Mouse (Mus musculus) hindbrain, embryonic 14.5 days (tissue): ENCODE measurements around the gene Uroc1. TPM values are rescaled to one million over a fixed set of nuclear protein-coding genes. Genes with fewer than 3 reads are reported as not detected.

ENCODE experiments used
- ATAC-seq: fragments of 200-750 bp; cut with Nextera tagmentation; 2 replicates; pipeline ENCODE4 v1.8.0; 2017; ENCODE audit warnings: moderate number of reproducible peaks, mild to moderate bottlenecking, moderate TSS enrichment, moderate library complexity; ENCODE audit not compliant: low FRiP score
- DNase-seq: peaks from one replicate; pipeline ENCODE4 v3.0.0-alpha.2; 2015; ENCODE audit warnings: low spot score
- H3K27ac ChIP-seq: fragments of 300-500 bp; sonication (generic); 2 replicates; pipeline ENCODE4 v1.5.1; 2014; ENCODE audit warnings: mild to moderate bottlenecking, moderate library complexity
- H3K27me3 ChIP-seq: fragments of 300-500 bp; sonication (generic); 2 replicates; pipeline ENCODE4 v1.6.1; 2014; ENCODE audit warnings: mild to moderate bottlenecking, low read length, mixed read lengths; ENCODE audit not compliant: control insufficient read depth, insufficient read depth
- H3K36me3 ChIP-seq: fragments of 300-500 bp; sonication (generic); replicated peaks from 2 replicates; pipeline ENCODE4 v1.6.1; 2014; ENCODE audit not compliant: control insufficient read depth, insufficient read depth
- H3K4me1 ChIP-seq: fragments of 300-500 bp; sonication (generic); replicated peaks from 2 replicates; pipeline ENCODE4 v1.6.1; 2014; ENCODE audit warnings: antibody characterized with exemption, low read length, mixed read lengths; ENCODE audit not compliant: control insufficient read depth, insufficient read depth
- H3K4me2 ChIP-seq: fragments of 300-500 bp; sonication (generic); replicated peaks from 2 replicates; pipeline ENCODE4 v1.6.1; 2014; ENCODE audit warnings: mild to moderate bottlenecking, moderate library complexity
- H3K4me3 ChIP-seq: fragments of 300-500 bp; sonication (generic); replicated peaks from 2 replicates; pipeline ENCODE4 v1.5.1; 2014; ENCODE audit warnings: mild to moderate bottlenecking, low read length
- H3K9ac ChIP-seq: fragments of 300-500 bp; sonication (generic); 2 replicates; pipeline ENCODE4 v1.6.1; 2014
- H3K9me3 ChIP-seq: fragments of 300-500 bp; sonication (generic); 2 replicates; pipeline ENCODE4 v1.6.1; 2016; ENCODE audit warnings: low read length; ENCODE audit not compliant: control insufficient read depth
- WGBS: fragments of 180-500 bp; shearing (Covaris S2); extraction: QIAGEN DNeasy Blood & Tissue Kit; methylation state at CpG from one replicate; pipeline ENCODE4 v1.1.7; 2014; 5-methylcytosine and 5-hydroxymethylcytosine counted together
- polyA plus RNA-seq: library from polyadenylated mRNA; unstranded; fragments of >200 nt; fragmentation: Nextera tagmentation; extraction: Ambion mirVana; gene quantifications from 2 replicates; pipeline ENCODE4 v1.2.1, GENCODE M21; 2014

The Uroc1 gene
- polyA plus RNA-seq, 1 experiment from 2014 or later = not detected

DNA sequence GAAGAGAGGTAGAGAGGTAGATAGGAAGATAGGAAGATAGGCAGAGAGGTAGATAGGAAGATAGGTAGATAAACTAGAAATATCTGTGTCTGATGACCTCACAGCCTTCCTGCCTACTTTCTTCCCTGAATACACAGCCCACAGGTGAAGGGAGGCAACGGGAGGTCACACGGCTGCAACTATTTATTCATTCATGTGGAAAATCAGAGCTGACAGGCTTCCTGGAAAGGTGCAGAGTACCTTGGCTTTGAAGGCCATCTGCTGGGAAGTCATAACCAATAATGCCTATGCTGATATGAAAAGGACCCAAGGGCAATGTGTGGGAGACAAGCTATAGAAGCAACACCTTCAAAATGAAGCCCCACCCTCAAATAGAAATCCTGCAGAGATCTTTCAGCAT is 9.3 kb downstream of the Uroc1 start:
- Histone ChIP-seq H3K36me3 (no peaks in the 10 kb centered on the region), H3K27ac (no peak overlapping the region), H3K4me3 (no peak overlapping the region), H3K4me2 (no peak overlapping the region), H3K9me3 (no peaks in the 10 kb centered on the region), H3K27me3 (no peaks in the 10 kb centered on the region), H3K9ac (no peak overlapping the region), H3K4me1 (no peaks in the 10 kb centered on the region)
- ATAC-seq = no peak
- 81% methylated on average over 2 of the region's 2 CpGs for WGBS
- DNase-seq = no peak

- no peak overlapping the region for H3K9ac ChIP-seq
- no peaks in the 10 kb centered on the region for H3K9me3 ChIP-seq
- no peak overlapping the region for H3K4me3 ChIP-seq
- H3K4me1 ChIP-seq = no peaks in the 10 kb centered on the region
- H3K36me3 ChIP-seq = no peaks in the 10 kb centered on the region
- DNase-seq (no peak), ATAC-seq (no peak)
- no peaks in the 10 kb centered on the region for H3K27me3 ChIP-seq
- WGBS = 83% methylated on average over 4 of the region's 4 CpGs
- no peak overlapping the region for H3K4me2 ChIP-seq
- H3K27ac ChIP-seq = no peak overlapping the region
Observed at GRCm38 (mm10) chr6:90347183-90347582, 14.1 kb downstream of the Uroc1 start.

GRCm38 (mm10) chr6:90348500-90348899 is 15.4 kb downstream of the Uroc1 start:
- no peak for ATAC-seq
- Histone ChIP-seq H3K4me3 (no peak overlapping the region), H3K4me1 (no peaks in the 10 kb centered on the region), H3K27me3 (no peaks in the 10 kb centered on the region), H3K9me3 (no peaks in the 10 kb centered on the region), H3K4me2 (no peak overlapping the region), H3K27ac (no peak overlapping the region), H3K36me3 (no peaks in the 10 kb centered on the region), H3K9ac (no peak overlapping the region)
- no peak for DNase-seq
- WGBS = 77% methylated on average over 4 of the region's 4 CpGs

DNA sequence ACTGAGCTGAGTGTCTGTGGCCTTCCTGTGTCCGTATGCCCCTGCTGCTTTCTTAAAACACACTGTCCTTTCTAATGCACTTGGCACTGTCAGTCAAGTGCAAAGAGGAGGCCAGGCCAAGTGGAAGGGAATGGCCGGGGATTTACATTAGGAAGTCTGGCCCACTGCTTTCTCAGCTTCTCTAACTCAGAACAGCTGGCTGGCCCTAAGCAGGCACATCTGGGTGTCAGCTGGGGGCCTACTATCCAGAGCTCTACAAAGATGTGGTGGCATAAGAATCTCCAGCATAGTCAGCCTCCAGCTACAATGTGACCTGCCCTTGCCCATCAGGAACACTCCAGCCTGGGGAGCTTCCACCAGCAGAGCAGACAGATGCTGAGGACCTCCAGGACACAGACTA is 16.9 kb downstream of the Uroc1 start:
- ATAC-seq (no peak), DNase-seq (no peak)
- Histone ChIP-seq H3K27ac (no peak overlapping the region), H3K9me3 (no peaks in the 10 kb centered on the region), H3K27me3 (no peaks in the 10 kb centered on the region), H3K4me3 (no peak overlapping the region), H3K4me1 (no peaks in the 10 kb centered on the region), H3K4me2 (no peak overlapping the region), H3K9ac (no peak overlapping the region), H3K36me3 (no peaks in the 10 kb centered on the region)
- 65% methylated on average over 2 of the region's 2 CpGs for WGBS

GRCm38 (mm10) chr6:90358142-90358541 is 25.1 kb downstream of the Uroc1 start:
- WGBS = 69% methylated on average over 5 of the region's 5 CpGs
- DNase-seq = no peak
- H3K9me3 ChIP-seq = no peaks in the 10 kb centered on the region

DNA sequence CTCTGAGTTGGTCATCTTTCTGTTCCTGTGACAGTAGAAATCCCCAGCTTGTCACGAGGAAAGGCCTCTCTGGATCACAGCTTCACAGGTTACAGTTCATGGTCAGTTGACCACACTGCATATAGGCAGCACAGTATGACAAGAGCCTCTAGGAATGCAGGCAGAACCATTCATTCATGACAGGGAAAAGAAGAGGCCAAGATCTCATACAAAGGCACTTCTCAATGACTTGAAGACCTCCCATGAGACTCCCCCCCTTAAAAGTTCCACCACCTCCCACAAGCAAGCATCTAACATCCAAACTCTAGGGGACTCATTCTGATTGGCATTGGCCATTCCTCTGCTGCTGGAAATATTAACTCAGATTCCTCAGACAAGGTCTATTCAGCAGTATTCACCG is 26.4 kb downstream of the Uroc1 start:
- no peaks in the 10 kb centered on the region; the same call in 1 of the 2 replicates for H3K4me1 ChIP-seq
- H3K9ac ChIP-seq = no peak overlapping the region
- H3K4me2 ChIP-seq = no peak overlapping the region
- DNase-seq (no peak), ATAC-seq (no peak)
- no peaks in the 10 kb centered on the region for H3K27me3 ChIP-seq
- H3K9me3 ChIP-seq = no peaks in the 10 kb centered on the region
- 59% methylated on average over 2 of the region's 2 CpGs for WGBS
- H3K36me3 ChIP-seq = no peaks in the 10 kb centered on the region
- no peak overlapping the region for H3K27ac ChIP-seq
- no peak overlapping the region for H3K4me3 ChIP-seq

More at GRCm38 (mm10) chr6:90358142-90358541, 25.1 kb downstream of the Uroc1 start:
- ATAC-seq = no peak
- Histone ChIP-seq H3K4me2 (no peak overlapping the region), H3K4me3 (no peak overlapping the region), H3K27ac (no peak overlapping the region), H3K9ac (no peak overlapping the region), H3K36me3 (no peaks in the 10 kb centered on the region), H3K27me3 (no peaks in the 10 kb centered on the region), H3K4me1 (no peaks in the 10 kb centered on the region; the same call in 1 of the 2 replicates)

- DNase-seq (peak; percentile 46), ATAC-seq (no peak)
- no peak overlapping the region for H3K27ac ChIP-seq
Observed at GRCm38 (mm10) chr6:90360024-90360781, 27.1 kb downstream of the Uroc1 start.

GRCm38 (mm10) chr6:90360922-90361614 is 28.0 kb downstream of the Uroc1 start:
- Histone ChIP-seq H3K4me3 (no peak overlapping the region), H3K27ac (no peak overlapping the region), H3K36me3 (no peaks in the 10 kb centered on the region), H3K27me3 (no peaks in the 10 kb centered on the region), H3K9me3 (no peaks in the 10 kb centered on the region), H3K4me1 (no peaks in the 10 kb centered on the region; the same call in 1 of the 2 replicates), H3K4me2 (no peak overlapping the region), H3K9ac (no peak overlapping the region)
- DNase-seq = no peak
- 89% methylated on average over 6 of the region's 6 CpGs for WGBS
- no peak for ATAC-seq

More at GRCm38 (mm10) chr6:90360024-90360781, 27.1 kb downstream of the Uroc1 start:
- Histone ChIP-seq H3K36me3 (no peaks in the 10 kb centered on the region), H3K27me3 (no peaks in the 10 kb centered on the region), H3K4me2 (no peak overlapping the region), H3K9me3 (no peaks in the 10 kb centered on the region), H3K4me3 (no peak overlapping the region), H3K4me1 (no peaks in the 10 kb centered on the region; the same call in 1 of the 2 replicates), H3K9ac (no peak overlapping the region)
- 55% methylated on average over 7 of the region's 7 CpGs for WGBS

- DNase-seq = no peak
- H3K36me3 ChIP-seq = no peaks in the 10 kb centered on the region
- H3K4me3 ChIP-seq = no peak overlapping the region
- no peaks in the 10 kb centered on the region for H3K27me3 ChIP-seq
- H3K4me2 ChIP-seq = no peak overlapping the region
- ATAC-seq = no peak
- no peaks in the 10 kb centered on the region for H3K9me3 ChIP-seq
- 86% methylated on average over 5 of the region's 5 CpGs for WGBS
- no peaks in the 10 kb centered on the region; the same call in 1 of the 2 replicates for H3K4me1 ChIP-seq
- H3K9ac ChIP-seq = no peak overlapping the region
- H3K27ac ChIP-seq = no peak overlapping the region
Observed at GRCm38 (mm10) chr6:90363301-90363700, 30.2 kb downstream of the Uroc1 start.
